Mouse (Mus musculus) lung, postnatal 4 days (tissue): Measurements from ENCODE around the gene Lrrc8a.
A peak's percentile ranks its signal among the peaks of the same experiment; 100 is the strongest.

ENCODE experiments used
- DNase-seq, 2 experiments: peaks; one replicate each; pipeline ENCODE4 v3.0.0; 2021

Gene Lrrc8a

DNA sequence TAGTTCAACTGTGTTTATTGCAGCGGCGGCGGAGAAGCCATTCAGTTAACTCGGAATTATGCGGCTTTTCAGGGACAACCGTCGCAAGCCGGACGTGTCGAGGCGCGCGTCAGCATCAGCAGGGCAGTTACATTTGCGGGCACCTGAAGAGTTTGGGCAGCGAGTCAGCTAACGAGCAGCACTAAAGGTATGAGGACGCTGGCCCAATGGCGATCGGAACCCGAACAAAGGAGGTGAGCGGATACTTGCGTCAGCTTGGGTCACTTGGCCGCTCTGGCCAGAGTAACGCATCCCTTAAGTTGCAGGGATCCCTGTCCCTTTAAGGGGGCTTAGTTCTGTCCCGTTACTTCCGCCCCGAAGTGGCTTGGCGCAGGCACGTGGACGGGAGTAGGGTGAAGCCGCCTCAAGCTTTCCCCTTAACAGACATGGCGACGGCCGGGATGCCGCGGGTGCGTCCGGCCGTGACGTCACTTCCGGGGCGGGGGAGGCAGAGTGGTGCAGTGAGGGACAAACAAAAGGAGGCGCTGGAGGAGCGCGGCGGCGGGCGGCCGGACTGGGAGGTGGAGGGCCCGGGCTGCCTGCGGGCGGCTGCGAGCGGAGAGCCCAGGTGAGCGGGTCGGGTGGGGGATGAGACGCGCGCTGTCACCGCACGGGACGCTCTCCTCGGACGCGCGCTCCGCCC, at the start of gene Lrrc8a:
TSS of gene Lrrc8a (plus strand) at position 517 of the 682 bp plus-strand sequence.
- DNase-seq: peak; percentile 100

GRCm38 (mm10) chr2:30191790-30192580, 45.5 kb upstream of the Lrrc8a start:
- no peak for DNase-seq

DNA sequence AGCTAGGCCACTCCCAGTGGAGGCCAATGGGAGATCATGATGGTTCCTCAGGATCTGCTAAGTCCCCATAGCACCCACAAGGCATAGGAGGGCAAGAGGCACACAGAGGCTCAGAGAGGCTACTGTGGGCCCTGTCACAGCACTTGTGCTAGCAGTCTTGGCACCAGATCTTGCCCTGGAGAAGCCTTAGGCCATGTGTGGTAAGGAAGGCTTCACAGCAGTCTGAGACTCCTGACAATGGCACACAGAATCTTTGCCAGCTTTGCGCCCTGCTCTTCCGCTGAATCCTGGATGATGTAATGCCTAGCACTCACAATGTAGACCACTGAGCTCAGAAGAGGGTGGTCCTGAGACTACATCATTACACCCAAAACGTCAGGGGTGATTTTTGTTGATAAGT, 42.9 kb upstream of the Lrrc8a start:
- no peak for DNase-seq

- DNase-seq: no peak
Observed at GRCm38 (mm10) chr2:30198021-30198420, 39.5 kb upstream of the Lrrc8a start.

DNA sequence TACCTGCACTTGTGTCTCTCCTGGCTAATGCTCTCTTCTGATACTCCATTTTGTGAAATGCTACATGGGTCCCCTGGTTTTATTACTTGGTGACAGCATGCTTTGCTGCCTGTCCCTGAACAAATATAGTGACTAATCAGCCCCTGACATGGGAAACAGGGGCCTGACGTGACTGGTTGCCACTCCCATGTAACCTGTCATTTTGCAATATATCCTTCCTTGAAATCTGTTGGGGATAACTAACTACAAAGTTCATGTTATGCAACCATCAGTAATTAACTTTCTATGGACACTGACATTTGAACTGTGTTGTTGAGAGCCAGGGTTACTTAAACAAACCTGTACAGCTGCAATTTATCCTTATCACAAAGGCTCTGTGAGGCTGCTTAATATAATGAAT, 37.5 kb upstream of the Lrrc8a start:
- DNase-seq: no peak

DNA sequence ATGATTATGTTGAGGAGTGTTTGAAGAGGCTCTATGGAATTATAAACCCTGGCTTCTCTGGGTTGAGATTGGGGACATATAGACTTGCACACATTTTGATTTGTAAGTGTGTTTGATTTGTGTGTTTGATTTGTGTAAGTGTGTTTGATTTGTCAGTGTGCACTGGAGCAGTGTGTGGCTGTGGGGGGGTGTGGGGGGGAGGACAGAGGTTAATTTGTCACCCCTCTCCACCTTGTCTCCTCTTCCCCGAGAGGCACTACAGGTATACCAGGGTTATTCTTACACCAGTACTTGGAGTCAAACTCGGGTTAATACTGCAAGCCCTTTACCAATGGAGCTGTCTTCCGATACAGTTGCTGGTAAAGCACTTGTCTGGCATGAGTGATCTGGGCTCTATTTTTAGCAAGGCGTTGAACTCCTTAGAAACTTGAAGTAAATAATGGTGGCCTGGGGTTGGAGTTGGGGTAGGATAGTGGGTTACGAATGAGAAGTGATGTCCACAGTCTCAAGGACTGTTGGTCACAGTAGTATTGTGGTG, 37.1 kb upstream of the Lrrc8a start:
- no peak for DNase-seq

DNA sequence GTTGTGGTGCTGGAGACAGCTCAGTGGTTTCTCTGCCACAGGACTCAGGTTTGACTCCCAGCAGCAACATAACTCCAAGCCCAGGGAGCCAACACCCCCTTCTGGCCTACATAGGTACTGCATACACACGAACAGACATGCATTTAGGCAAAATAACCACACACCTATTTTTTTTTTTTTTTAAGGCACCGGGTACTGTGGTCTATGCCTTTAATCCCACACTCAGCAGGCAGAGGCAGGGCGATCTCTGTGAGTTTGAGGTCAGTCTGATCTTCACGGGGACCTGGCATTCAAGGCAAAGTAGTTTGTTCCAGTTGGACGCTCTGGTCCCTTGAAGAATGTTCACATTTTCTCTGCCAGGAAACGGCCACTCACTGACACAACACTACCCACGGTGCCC, 34.1 kb upstream of the Lrrc8a start:
- DNase-seq: peak in 1 of 2 experiments; percentile 52

GRCm38 (mm10) chr2:30205255-30205628, 32.3 kb upstream of the Lrrc8a start:
- peak; percentile 44 to 46 for DNase-seq

DNA sequence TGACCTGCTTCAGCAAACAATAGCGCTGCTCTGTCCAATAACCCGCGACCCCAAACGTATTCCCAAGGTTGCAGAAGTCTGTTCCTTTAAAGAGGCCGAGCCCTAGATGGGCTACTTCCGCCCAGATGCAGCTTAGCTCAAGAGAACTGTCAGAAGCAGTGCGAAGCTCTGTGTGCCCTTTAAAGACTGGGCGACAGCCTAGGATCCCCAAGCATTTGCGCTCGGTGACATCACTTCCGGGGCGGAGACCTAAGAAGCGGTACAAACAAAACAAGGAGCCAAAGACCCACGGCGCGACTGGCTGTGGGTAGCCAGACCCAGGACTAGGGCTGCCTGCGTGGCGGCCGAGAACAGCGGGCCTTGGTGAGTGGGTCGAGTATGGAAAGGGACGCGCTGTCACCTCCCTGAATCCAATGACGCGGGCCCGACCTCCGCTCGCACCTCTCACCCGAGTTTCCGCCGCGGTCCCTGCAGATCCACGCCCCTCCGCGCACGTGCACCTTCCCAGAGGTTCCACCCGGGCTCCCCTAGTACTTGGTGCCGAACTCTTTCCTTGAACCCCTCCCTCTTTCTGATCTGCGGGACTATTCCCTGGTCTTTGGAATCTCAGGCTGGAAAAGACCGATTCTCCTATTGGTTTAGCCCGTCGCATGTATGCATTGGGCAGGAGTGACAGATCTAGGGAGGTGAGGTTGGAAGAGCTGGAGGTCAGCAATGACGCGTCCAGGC, 31.7 kb upstream of the Lrrc8a start, which contains the start of gene Kyat1:
TSS of gene Kyat1 (minus strand) at position 219 of the 729 bp plus-strand sequence.
- peak; percentile 94 to 95 for DNase-seq

DNA sequence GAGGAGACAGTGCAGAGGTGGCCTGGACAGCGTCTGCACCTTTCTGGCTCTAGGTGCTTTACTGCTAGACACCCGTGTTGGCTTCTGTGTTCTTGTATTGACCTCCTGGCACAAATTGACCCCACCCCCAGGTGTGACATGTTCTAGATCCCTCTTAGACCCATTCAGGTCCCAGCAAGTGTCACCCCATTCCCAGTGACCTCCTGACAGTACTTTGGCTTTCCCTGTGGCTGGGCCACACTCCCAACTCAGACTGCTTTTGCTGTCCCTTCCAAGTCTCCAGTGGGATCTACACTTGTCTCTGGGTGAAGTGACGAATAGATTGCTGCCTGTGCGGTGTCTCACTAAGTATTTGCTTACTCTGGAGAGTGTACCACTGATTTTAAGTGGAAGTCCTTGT, 30.1 kb upstream of the Lrrc8a start:
- DNase-seq: no peak

- DNase-seq: no peak
Observed at GRCm38 (mm10) chr2:30207886-30208285, 29.6 kb upstream of the Lrrc8a start.

- DNase-seq: no peak
Observed at GRCm38 (mm10) chr2:30211408-30212168, 25.9 kb upstream of the Lrrc8a start.

DNA sequence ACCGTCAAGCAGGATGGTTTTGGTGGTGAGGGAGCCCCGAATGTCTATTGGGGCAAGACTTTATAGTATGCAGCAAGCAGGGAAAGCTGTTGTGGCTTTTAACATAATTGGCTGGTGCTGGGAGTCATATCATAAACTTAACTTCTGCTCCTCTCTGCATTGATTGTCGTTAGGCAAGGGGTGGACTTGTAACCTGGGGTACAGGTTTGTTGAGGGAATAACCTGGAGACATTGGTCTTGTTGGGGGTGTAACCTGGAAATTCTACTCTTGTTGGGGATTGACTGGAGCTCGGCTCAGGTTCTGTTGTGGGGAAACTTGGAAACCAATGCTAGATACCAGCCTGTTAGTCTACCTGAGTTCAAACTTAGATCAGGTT, 25.4 kb upstream of the Lrrc8a start:
- DNase-seq: no peak

GRCm38 (mm10) chr2:30212951-30213350, 24.6 kb upstream of the Lrrc8a start:
- peak; percentile 25 to 71 for DNase-seq

DNA sequence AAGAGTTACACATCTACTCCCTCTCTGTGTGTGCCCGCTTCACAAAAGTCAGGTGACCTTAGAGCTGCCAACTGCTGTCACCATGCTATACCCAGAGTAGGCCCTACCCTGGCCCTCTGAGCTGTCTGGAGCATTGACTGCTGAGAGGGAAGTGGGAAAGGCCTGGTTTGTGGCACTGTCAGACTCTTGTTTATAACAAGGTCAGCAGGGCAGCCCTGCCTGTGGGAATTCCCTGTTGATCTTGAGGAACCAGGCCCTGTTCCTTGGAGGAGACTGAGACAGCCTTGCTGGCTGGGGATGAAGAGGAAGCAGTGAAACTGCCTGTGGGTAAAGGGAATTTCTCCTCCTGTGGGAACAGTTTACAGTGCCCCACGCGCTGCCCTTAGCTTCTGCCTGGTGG, 22.8 kb upstream of the Lrrc8a start:
- DNase-seq: peak; percentile 28 to 56

DNA sequence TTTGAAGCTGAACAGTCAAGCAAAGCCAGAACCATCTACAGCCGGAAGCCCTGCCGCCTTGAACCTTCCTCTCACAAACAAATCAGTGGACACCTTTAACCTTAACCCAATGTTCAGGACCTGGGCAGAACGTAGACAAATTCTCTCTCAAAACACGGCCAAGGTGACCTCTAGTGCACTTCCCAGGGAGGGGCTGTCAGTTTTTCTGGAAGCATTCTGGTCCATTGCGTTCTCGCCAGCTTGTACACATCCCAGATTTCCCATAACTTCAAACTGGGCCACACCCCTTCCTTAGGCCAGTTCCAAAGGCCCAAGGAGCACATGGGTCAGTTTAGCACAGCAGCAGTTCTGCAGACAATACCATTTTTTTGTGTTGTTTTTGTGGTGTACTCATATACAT, 22.0 kb upstream of the Lrrc8a start:
- DNase-seq: no peak

DNA sequence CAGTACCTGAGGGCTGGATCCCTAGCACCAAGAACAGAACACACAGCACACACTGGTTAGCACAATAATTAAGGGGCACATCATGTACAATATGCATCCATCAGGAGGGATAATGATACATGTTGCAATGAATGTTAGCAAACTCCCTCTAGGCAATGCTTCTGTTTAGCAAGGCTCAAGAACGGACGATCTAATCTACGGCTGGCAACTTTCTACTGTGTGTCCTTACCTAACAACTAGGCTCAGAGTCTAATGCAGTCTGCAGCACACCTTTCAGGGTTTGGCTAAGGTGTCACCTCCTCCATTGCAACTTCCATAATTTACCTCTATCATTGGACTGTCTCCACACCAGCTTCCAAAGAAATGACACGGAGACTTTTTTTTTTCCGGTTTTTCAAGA, 21.2 kb upstream of the Lrrc8a start:
- DNase-seq: no peak

DNA sequence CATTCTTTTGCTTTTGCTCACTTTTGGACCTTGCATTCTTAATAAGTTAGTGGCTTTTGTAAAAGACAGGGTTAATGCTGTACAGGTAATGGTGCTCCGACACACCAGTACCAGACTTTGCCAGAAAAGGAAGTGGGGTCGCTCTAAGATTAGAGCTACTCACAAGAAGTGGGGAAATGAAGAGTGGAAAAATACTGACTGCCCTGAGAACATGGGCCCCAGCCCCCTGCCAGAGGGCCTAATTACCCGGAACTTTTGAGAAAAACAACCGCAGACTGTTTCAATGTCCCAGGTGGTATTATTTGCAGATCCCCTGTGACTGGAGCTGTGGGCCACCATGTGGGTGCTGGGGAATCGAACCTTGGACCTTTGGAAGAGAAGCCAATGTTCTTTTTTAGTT, 1.9 kb upstream of the Lrrc8a start:
- DNase-seq: no peak

DNA sequence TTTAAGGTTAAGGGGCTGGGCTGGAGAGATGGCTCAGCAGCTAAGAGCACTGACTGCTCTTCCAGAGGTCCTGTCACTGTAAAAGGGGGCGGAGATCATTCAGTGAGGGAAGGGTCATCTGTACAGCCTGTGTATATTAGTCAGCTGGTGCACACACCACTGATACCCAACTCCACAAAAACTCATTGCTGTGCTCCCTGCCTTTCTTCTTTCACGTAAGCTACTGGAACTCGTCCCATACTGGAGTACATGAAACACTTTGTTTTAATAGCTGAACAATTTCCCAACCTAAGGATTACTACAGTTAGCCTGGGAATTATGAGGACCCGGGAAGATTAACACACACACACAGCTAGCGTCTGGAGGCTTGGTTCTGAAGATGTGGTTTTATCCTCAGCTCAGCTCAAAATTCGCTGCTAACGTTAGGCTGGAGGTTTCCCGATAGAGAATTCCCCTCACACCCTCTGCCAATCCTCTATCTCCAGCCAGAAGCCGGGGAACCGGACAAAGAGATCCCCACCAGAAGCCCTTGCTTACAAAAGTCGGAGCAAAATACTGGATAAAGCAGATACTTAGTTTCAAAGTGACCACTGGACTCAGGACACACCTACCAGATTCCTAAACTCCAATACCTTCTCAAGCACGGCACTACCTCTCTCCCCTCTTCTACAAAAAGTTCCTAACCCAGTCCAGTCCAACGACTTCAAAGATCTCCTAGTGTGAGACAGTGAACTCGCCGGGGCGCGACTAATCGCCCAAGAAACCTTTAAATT, 903 bp upstream of the Lrrc8a start:
- no peak for DNase-seq

DNA sequence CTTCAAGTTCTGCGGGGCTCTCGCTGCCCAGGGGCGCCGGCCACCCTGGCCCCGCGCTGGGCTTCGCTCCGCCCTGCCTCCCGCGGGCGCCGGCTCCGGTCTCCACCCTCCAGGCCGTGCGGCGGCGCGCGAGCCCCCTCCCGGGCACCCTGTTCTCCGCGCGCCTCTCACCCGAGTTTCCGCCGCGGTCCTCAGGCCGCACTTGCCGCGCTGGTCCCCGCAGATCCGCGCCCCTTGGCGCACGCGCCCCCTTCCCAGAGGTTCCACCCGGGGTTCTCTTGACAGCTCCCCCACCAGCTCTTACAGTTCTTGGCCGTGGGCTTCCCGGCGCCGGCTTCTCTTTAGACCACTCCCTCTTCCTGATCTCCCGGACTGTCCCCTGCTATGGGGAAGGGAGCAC, 366 bp downstream of the Lrrc8a start:
- DNase-seq: peak; percentile 81 to 89

DNA sequence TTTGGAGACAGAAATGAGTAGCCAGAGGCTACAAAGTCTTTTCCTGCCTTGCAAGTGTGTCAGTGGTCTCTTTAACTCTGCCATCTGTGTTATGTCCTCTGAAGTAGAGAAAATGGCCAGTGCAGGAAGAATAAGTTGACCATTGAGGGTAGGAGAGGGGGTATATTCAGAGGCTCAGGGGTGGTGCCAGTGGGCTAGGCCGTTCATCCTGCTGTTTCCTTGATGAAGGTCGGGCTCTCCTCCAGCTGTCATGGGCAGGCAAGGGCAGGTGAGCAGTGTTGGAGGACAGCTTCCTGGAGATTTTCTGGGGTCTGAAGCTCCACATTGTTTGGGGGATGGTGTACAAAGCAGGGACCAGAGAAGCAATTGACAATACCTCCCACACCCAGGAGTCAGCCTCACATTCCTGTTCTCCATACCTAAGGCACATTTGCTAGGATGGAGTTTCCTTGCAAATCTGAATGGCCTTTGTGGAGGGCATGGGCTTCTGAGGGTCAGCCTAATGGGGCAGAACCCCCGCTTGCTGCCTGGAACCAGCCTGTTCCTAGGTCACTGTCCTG, 1.5 kb downstream of the Lrrc8a start:
- DNase-seq: no peak

DNA sequence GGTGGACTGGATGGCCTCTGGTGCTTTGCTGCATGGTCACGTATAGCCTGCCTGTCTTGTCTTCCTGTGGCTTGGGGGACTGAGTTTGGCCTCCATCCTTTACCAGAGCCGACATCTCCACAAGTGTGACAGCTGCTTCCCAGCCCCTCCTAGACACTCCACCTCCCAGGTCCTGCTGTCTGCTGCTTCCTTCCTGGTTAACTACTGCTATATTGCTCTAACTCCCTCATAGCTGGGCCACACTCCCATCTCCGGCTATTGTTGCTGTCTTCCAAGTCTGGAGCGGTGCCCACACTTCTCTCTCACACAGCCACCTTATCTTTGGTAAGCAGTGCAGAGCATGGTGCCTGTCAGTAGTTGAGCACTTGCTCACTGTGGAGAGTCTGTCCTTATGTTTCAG, 2.3 kb downstream of the Lrrc8a start:
- peak; percentile 72 to 84 for DNase-seq
